Mouse (Mus musculus) adrenal gland, adult 2 months (tissue): ENCODE results near the gene Ago1. TPM values are rescaled to one million over a fixed set of nuclear protein-coding genes. Genes with fewer than 3 reads are reported as not detected.

Experiments used
- DNase-seq: peaks from one replicate; pipeline ENCODE4 v3.0.0; 2021
- long read RNA-seq: library from polyadenylated mRNA; stranded (forward); transcript quantifications from one replicate; pipeline ENCODE4 v2.0.0, GENCODE M21; 2021
- polyA plus RNA-seq: library from polyadenylated mRNA; depleted of rRNA; stranded (reverse); fragments of >200 nt; gene quantifications from 2 replicates; pipeline ENCODE4 v1.2.3, GENCODE M21; 2012; rRNA removed
- total RNA-seq, 2 experiments: library from RNA; stranded (reverse); gene quantifications; 2 replicates each; pipeline ENCODE4 v1.2.3; 2021

The Ago1 gene
- total RNA-seq (10 to 100 TPM; 28.1 to 36.6 TPM), polyA plus RNA-seq (10.6 and 17.2 TPM in 2 replicates)
- long read RNA-seq, full-length matches to known transcripts, result 1 of 3 reads
- long read RNA-seq, partial matches to known transcripts, result 0 of 3 reads
- long read RNA-seq, other reads (novel, unspliced or antisense), result 2 of 3 reads

DNA sequence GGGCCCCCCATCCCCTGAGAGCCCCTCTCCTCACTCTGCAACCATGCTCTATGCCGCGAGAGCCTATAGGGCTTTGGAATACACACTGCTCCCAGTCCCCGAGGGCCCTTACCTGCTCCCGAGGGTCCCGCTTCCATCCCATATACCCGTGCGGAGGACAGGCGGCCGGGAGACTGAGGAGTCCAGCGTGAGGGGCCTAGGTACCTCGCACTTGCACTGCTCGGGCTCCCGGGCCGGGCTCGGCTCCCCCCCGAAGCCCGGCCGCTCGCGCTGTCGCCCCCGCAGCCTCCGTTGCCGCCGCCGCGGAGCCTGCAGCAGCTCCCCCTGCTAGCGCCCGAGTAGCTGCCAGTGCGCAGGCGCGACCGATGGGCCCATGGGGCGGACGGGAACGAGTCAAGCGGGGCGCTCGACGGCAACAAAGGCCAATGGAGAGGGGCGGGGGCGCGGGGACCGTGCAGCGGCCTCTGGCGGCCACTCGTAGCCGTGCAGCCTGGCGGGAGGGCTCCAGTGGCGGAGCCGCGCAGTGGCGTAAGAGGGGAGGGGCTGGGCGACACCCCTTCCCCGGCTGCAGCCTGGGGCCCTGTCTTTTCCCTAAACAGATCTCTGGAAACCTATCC lies at the start of gene Ago1:
TSS of gene Ago1 (minus strand) at position 299 of the 617 bp plus-strand sequence.
- DNase-seq, result peak; percentile 98

DNA sequence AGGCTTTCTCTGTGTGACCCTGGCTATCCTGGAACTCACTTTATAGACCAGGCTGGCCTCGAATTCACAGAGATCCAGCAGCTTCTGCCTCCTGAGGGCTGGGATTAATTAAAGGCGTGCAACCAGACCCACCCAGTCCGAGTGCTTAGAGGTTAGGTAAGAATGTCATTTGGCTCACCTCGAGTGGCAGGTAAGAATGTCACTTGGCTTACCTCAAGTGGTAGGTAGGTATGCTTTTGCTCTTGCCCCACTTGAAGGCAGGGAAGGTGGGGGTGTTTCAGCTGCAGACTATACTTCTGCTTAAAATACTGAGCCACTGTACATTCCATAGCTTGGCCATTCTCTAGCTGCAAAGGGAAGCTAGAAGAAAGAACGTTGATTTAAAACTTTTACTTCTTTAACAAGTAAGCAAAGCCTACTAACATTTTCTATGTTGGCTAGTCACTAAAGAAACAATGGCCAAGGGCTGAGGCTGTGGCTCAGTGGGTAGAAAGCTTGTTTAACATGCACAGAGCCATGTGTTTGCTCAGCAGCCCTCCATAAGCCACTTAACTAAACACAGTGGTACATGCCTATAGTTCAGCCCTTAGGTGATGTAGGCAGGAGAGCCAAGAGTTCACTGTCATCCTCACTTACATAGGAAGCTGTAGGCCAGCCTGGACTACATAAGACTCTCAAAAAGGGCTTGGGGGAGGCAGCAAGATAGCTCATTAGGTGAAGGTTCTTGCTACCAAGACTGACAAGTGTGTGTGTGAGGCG lies 44.1 kb upstream of the Ago1 start:
- DNase-seq, result no peak

DNA sequence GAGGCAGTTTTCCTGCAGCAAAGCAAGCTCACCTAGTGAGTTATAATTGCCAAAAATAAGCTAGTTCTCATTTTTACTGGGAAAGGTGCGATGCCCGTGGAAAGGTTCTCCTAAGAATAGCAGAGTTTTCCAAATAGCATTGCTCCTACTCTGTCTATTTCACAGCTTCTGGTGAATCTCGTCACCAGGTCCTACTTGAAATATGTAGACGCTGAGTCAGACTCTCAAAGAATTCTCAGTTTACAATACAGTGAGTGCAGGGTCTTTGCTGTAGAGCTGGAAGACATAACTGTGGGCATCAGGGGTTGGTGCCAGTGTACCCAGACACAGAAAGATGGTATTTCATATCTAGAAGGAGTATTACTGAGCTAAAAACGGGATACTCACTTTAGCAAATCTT lies 42.6 kb upstream of the Ago1 start:
- no peak for DNase-seq

DNA sequence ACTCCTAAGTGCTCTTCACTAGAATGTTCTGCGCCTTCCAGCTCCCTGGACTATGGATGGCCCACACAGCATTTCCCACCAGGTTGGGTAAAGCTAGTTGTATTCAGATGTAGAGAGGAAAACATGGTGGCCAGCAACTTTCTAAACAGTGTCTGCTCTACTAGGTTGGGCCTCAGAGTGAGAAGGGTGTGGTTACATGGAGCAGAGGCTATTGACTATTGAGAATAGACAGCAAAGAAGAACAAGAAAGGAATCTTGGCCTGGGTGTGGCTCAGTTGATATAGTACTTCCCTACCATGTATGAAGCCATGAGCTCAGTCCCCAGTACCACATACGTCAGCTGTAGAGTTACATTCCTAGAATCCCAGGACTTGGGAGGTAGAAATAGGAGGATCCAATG lies 40.7 kb upstream of the Ago1 start:
- no peak for DNase-seq

DNA sequence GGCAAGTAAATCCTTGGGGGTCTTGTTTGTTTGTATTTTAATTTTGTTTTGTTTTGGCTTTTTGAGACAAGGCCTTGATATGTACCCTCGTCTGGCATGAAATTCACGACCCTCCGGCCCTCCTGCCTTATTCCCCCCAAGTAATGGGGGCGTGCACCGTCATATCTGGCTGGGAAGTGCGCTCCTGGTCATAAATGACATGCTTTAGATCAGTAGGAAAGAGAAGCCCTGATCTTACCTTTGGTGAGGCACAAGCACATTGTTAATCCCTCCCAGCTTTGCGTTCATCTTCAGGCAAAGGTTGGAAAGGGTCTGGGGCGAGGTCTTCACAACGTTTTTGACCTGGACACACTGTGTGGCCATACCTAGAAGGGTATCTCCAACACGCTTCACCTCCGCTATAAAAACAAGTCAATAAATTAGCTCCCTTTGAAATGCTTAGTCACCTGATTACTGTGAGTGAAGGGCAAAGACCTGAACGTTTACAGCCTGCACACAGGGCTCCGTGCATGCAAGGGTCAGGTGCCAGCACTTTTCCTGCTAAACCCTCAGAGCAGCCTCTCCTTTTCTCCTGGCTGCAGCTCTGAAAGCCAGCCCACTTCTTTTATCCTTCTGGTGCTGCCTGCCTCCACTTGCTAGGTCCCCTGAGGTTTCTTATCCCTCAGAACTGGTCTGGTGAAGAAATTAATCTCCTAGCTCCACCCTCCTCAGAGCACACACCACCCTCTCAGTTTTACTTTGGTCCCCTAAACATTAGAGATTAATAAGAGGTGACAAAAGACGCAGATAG lies 39.9 kb upstream of the Ago1 start:
- no peak for DNase-seq

DNA sequence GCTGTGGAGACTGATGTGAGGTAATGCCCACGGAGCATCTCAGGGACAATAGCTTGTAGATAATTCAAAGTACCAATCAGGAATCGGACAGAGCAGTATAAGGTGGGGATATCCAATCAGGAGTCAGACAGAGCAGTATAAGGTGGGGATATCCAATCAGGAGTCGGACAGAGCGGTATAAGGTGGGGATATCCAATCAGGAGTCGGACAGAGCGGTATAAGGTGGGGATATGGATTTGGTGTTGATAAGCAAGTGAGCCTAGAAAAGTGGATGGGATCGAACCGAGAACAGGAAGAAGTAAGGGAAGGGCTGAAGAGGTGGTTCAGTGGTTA lies 34.6 kb upstream of the Ago1 start:
- DNase-seq, result no peak

DNA sequence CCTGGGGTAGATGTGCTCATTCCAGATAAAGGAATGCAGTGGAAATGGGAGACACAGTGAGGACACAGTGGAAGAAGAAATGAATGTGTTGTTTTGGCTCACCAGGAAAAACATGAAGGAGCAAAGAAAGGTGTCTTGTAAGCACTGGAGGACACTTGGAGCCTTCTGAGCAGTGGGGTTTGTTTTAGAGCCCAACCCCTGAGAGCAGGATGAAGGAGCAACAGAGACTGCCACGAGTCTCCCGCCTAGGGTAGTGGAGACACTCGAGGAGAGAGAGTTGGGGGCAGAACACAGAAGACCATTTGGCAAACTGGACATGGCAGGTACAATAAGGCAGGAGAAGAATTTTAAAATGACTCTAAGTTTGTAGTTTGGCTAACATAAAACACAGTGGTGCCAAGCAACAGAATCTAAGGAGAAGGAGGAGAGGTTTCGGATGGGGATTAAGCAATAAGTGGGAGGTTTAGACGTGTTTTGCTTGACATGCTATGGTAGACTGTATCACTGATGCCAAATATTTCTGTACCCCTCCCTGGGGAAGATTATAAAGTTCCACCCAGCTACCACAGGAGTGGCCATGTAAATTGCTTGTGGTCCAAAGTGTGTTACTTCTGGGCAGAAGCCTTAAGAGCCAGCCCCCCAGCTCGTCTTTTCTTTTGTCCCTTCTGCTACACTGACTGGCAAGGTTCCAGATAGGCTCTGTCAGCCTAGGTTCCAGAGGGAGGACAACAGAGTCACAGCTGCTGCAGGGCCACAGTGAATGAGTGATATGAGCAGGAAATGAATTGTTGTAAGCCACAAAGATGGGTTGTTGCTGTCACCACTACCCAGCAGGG lies 34.0 kb upstream of the Ago1 start:
- DNase-seq, result peak; percentile 4

DNA sequence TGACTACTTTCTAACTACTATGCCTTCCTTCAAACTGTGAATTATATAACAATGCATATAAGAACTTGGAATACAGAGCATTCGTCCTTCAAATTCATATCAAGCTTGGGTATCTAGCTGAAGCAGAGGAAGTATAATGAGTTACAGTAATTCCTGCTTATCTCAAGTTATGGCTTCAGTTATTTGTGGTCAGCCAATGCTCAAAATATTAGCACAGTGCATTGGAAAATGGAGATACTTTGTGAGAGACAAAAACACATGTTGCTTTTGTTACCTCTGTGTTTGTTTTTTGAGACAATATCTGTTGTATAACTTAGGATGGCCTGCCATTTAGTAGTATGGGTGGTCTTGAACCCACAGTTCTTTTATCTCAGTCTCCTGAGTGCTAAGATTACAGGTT lies 30.2 kb upstream of the Ago1 start:
- DNase-seq, result no peak

DNA sequence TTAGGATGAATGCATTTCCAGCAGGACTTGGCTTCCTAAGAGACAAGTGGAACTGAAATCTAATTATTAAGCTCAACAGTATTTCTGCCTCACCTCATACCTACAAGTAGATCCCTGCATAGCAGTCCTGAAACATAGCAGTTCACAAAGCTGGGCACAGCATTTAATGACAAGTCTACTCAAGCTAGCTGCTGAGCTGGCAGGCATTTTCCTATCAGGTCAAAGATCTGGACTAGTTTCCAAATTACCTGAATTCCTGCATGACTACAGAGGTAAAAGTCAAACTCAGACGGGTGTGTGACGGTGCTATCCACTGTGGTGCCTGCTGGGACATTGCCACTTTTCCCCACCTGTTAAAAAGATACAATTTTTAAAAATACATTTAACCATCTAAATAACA lies 28.6 kb upstream of the Ago1 start:
- no peak for DNase-seq

DNA sequence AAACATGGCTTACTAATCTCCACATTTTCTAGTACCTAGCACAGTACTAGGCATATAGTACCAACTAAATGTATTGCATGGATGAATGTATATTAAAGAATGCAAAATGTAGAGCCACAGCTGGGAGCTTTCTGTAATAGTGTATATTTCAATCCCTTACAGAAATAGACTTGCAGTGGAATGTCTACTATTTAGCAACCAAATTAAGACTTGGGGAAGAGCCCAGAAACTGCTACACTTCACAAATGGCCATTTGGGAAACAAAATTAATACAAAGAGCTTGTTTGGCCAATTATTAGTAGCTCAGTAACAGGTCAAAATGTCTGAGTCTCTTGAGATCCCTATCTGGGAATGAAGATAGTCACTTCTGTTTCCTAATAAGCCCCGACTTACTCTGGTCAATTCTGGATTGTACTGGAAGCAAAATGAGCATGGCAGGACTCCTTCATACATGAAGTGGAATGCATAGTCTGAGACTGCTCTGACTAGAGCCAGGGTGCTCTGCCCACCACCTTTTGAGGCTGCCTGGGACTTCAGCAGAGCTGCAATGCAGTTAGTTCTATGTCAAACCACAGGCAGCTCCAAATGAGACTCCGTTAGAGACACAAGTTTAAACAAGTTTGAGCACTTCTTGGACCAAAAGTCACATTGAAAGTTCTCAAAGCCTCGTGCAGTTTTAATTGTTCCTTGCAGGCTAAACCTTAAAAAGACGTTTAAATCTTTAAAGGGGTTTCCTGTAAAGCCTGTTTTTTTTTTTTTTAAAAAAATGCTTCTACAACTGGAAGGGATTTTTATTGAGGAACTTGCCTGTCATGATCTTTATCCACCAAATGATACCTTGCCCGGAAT lies 27.8 kb upstream of the Ago1 start:
- DNase-seq, result no peak

DNA sequence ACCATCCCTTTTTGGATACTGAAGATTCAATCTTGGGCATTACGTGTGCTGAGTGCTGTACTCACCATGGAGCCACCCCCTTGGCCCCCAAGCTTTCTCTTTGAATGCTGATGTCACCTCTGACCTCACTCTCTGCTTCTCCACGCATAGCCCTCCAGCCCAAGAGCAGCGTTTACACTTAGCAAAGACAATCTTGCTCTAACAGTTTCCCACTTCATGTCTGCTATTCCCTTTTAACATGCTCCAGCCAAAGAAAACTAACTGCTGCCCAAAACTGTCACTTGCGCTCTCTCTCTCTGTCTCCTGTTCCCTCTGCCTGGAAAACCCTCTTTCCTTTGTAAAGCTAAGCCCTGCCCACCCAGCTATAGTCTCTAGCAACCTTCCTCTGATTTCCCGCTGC lies 27.1 kb upstream of the Ago1 start:
- no peak for DNase-seq

DNA sequence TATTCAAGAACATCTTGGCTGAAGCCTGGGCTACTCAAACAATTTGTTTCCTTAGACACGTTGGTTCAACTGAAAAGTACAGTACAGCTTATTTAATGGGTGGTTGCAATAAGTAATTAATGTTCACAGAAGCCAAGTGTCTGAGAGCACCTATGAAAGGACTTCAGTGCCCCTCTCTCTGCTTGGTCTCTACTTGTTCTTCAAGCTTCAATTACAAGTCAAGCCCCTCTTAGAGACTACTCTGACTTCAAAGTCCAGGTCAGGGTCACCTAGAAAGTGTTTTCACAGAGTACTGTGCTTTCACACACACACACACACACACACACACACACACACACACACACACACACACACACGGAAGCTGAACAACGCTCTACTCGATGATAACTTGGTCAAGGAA lies 25.0 kb upstream of the Ago1 start:
- DNase-seq, result no peak

DNA sequence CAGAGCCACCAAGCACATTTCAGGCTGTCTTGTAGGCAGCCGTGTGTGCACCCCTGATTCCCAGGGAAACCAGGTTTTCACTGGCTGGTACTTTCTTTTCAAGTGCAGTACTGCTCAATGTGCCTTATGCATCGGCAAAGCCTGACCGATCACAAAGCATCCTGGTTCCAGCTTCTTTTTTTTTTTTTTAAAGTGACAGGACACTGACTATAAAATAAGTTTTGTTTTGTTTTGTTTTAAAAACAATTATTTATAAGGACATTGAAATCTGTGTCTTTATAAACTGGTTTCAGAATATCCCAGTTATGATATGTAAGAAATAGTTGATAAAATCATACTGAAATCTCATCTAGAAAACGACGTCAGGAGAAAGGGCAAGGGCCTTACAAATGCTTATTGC lies 23.6 kb upstream of the Ago1 start:
- no peak for DNase-seq

DNA sequence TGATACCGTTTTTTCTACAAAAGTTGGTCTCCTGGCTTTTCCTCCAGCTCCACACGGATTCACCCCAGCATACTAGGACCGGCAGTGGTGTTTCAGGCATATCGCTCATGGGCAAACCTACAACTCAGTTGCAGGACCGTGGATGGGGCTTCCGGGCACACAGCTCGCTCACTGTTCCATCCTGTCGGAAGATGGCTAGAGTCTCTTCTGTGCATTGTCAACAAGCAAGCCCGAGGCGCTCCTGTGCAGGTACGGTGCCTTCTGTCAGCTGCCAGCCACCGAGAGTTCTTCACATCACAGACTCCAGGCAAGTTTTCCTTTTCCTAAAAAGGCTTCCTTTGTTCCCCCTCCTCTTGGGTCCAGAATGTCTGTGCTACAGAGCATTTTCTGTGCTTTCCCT lies 22.3 kb upstream of the Ago1 start:
- DNase-seq, result no peak

DNA sequence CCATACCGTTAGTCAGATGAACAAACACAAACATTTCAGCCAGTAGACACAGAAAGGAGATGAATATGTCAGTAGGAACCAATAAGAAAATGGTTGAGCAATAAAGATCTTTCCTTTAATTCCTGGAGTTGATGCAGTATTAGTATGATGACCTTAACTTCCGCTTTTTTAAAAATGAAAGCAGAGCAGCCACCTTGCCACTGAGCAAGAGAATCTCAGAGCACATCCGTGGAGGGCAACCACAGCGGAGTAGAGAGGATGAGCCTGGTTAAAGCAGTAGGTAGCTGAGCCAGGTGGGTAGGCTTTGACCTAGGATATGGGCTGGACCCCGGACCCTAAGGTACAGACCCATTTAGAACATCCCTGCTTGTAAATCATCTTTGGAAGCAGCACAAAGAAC lies 21.4 kb upstream of the Ago1 start:
- no peak for DNase-seq

DNA sequence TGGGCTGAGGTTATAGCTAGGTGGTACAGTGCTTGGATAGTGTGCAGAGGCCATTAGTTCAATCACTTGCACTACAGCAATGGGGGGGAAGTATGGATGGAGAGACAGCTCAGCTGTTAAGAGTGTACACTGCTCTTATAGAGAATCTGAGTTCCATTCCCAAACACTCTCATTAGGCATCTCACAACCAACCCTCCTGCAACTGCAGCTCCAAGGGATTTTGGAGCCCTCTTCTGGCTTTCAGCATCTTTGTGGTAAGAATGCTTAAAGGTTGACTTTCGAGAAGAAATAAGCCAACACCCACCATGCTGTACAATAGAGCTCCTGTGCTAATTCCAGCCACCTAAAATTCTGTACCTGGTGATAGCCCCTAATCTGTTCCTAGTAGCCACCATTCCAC lies 17.8 kb upstream of the Ago1 start:
- DNase-seq, result no peak

DNA sequence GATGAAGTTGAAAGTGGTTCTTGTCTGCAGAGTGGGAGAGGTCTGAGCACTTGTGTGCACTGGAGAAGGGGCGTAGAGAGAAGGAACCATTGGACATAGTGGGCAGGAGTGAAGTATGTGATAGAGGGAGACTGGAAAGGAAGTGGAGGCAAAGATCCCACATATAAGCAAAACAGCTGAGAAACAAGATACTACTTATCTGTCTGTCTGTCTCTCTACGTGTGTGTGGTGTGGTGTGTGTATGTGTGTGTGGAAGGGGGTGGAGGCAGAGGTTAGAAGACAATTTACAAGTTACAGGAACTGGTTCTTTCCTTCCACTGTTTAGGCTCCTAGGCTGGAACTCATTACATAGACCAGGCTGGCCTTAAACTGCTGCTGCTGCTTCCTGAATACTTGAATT lies 16.7 kb upstream of the Ago1 start:
- no peak for DNase-seq

DNA sequence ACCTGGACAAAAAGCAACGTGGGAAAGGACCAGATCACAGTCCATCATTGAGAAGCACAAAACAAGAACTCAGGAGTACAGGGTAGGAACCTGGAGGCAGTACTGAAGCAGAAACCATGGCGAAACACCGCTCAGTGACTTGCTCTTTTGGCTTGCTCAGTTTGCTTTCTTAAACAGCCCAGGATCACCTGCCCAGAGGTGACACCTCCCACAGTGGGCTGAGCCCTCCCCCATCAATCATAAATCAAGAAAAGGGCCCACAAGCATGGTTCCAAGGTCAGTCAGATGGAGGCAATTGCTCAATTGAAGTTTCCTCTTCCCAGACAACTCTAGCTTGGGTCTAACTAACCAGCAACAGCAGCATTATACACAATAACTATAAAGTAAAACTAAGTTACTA lies 15.5 kb upstream of the Ago1 start:
- no peak for DNase-seq

DNA sequence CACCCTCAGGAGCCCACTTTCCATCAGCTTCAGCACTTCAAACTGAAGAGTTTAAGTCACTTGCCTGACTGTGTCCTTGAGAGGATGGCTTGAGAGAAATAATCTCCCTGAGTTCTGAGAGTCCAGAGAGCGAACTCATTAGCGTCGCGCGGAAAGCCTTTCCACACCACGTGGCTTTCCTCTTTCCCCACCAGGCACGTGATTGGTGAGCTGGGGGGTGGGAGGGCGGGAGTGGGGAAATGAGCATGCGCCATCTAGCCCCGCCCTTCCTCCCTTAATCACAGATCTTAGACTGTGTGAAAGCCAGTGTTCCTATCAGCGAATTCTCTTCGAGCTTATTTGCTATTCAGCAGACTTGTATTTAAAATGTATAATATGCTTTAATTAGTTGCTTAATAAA lies 14.6 kb upstream of the Ago1 start:
- no peak for DNase-seq

DNA sequence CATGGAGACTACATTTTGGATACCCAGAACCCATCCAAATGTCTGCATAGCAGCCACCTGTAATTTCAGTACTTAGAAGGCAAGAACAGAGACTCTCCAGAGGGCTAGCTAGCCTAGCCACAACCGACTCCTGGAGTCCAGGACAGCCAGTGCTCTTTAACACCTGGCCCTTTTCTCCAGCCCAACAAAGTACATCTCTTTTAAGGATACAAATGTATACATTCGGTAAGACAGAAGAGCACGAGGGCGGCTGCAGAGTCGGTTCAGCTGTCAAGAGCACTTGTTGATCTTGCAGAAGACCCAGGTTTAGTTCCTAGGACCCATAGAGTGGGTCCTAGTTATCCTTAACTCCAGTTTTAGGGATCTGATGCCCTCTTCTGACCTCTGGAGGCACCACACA lies 13.1 kb upstream of the Ago1 start:
- DNase-seq, result no peak

DNA sequence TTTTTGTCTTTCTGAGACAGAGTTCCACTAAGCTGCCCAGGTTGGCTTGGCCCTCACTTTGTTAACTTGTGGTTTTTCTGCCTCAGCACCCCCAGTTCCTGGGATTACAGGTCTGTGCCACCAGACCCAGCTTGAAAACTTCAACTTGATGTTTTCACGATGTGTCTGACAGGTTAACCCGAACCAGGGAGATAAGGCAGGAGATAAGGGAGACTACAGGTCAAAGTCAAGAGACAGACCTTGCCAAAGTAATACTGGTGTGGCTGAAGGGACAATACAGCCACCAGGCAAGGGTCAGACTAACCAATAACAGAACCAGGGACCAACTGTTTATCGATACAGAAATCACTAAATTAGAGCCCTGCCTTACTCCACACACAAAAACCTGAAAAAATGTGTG lies 11.9 kb upstream of the Ago1 start:
- DNase-seq, result no peak
